In the genomic region with DNA sequence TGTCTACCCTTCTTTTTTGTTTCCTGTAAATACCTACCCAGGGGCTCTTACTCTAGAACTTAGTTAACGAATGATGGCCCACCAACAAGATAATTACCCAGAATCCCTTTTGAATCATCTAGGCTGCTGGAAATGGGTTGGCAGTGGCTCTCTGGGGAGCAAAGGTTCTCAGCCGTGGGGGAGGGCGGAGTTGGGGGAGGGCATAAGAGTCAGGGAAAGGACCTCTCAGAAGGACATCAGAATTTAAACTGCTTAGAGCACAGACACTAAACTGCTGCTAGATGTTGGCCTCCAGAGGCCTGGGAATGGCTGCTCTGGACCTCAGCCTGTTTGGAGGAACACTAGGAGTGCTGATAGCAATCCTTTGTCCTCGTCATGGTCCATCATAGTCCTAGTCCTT, we compare ENCODE assay signal across 17 mouse cellular contexts.
"Had no signal": no experiment of that assay in that cellular context is flagged by ENCODE, and none has a peak within 500 bp of the region (broad histone marks: within the 10 kb centered on the region; RNA-seq: fewer than 3 reads in every experiment).

No protein-coding gene starts in this region.

- H3K4me1 ChIP-seq: megakaryocyte, embryonic 14.5 days had no signal

- H3K9me3 ChIP-seq: limb, embryonic 12.5 days; liver, embryonic 13.5 days; lung, embryonic 15.5 days; megakaryocyte, embryonic 14.5 days; midbrain, embryonic 12.5 days; neural tube, embryonic 15.5 days; stomach, embryonic 15.5 days had no signal

- H3K36me3 ChIP-seq: liver, embryonic 13.5 days; lung, embryonic 15.5 days; midbrain, embryonic 12.5 days; neural tube, embryonic 15.5 days had no signal

- H3K4me2 ChIP-seq: limb, embryonic 12.5 days; liver, embryonic 13.5 days; lung, embryonic 15.5 days; midbrain, embryonic 12.5 days; neural tube, embryonic 15.5 days; stomach, embryonic 15.5 days had no signal

- DNase-seq: layer of hippocampus, adult 9-11 months; layer of hippocampus, postnatal 36 days; liver; liver, embryonic 13.5 days; liver, postnatal 0 days; lung, postnatal 14 days; thymus, adult 2 months; thymus, postnatal 25 days had no signal

- ATAC-seq: inflammation-experienced regulatory T-cells, adult 6 months; intestine, postnatal 0 days; liver, postnatal 0 days had no signal

- H3K27me3 ChIP-seq: limb, embryonic 12.5 days; liver, embryonic 13.5 days; lung, embryonic 15.5 days; midbrain, embryonic 12.5 days; neural tube, embryonic 15.5 days; stomach, embryonic 15.5 days had no signal

- H3K9ac ChIP-seq: limb, embryonic 12.5 days; liver, embryonic 13.5 days; liver, postnatal 0 days; lung, embryonic 15.5 days; midbrain, embryonic 12.5 days; neural tube, embryonic 15.5 days; stomach, embryonic 15.5 days had no signal

- H3K4me3 ChIP-seq: limb, embryonic 12.5 days; liver, embryonic 13.5 days; lung, embryonic 15.5 days; megakaryocyte, embryonic 14.5 days; midbrain, embryonic 12.5 days; neural tube, embryonic 15.5 days; stomach, embryonic 15.5 days had no signal

- H3K27ac ChIP-seq: limb, embryonic 12.5 days; liver, embryonic 13.5 days; lung, embryonic 15.5 days; macrophage; midbrain, embryonic 12.5 days; neural tube, embryonic 15.5 days; stomach, embryonic 15.5 days had no signal
